Mouse (Mus musculus) bone marrow, adult 2 months (tissue): ENCODE results near the gene Cpt1a.

ENCODE experiments used
- CTCF ChIP-seq: fragments of 200-500 bp; IDR thresholded peaks from 2 replicates; pipeline ENCODE4 v1.5.1; 2011; ENCODE audit warnings: low read length, control low read depth; ENCODE audit not compliant: control insufficient read depth, insufficient read depth
- POLR2A ChIP-seq: fragments of 200-500 bp; IDR thresholded peaks from 2 replicates; pipeline ENCODE4 v1.6.1; 2011; ENCODE audit warnings: low read depth, mild to moderate bottlenecking, control low read depth, low read length, borderline replicate concordance; ENCODE audit not compliant: control insufficient read depth

DNA sequence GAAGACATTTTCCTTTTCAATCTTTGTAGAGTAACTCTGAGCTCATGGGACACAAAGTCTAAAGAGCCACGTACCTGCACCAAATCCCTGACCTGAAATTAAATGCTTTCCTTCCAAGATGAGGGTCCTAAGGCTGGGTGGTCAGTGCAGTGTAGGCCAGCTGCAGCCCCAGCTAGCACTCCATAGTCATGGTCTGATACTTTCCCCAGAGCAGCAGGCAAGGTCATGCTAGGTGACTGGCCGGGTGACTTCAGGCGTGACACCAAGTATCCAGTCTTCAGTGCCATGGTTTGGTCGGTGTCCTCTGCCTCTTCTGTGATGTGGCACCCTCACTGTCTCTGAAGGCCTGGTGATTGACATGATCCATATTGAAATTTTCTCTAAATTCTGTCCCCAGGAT, 77.9 kb downstream of the Cpt1a start:
- TF ChIP-seq POLR2A (no peak), CTCF (no peak)
